Mouse (Mus musculus) C2C12 (cell line): ENCODE measurements around the gene Eapp.

Experiments used
- CTCF ChIP-seq: IDR thresholded peaks from one replicate; pipeline ENCODE4 v1.5.1; 2011; ENCODE audit not compliant: control insufficient read depth, insufficient read depth, insufficient read length
- FOSL1 ChIP-seq: IDR thresholded peaks from one replicate; pipeline ENCODE4 v1.8.0; 2011; ENCODE audit warnings: mild to moderate bottlenecking, low read length; ENCODE audit not compliant: poor library complexity, insufficient read depth, severe bottlenecking

DNA sequence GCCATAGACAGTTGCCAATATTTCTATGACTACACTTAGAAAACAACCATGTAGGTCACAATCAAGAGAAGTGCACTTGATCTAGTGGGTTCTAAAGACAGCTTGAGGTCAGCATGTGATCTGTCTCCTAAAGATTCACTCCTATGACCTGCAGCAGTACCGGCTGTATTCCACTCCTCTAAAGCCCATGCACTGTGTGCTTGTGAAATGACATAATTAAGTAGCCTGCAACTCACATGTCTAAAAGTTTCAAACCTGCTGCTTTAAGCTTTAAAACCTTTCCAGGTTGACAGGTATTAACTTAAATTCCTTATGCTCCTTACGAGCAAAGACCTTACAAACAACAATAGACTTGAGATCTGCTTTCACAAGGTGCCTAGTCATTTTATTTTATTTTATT is 38.5 kb downstream of the Eapp start:
- TF ChIP-seq CTCF (no peak), FOSL1 (no peak)
